Mouse (Mus musculus) C3H10T1/2 (cell line): ENCODE measurements around the gene Plxnd1. TPM values are rescaled to one million over a fixed set of nuclear protein-coding genes. Genes with fewer than 3 reads are reported as not detected.

ENCODE experiments used
- polyA plus RNA-seq, 2 experiments: library from polyadenylated mRNA; unstranded; fragments of >200 nt; fragmentation: generic; extraction: Trizol; gene quantifications; one replicate each; pipeline ENCODE4 v1.2.1; 2012; ENCODE audit warnings: missing spikeins in 2 of 2

Gene Plxnd1
- polyA plus RNA-seq = 10 to 100 TPM; 10.3 to 76.4 TPM

DNA sequence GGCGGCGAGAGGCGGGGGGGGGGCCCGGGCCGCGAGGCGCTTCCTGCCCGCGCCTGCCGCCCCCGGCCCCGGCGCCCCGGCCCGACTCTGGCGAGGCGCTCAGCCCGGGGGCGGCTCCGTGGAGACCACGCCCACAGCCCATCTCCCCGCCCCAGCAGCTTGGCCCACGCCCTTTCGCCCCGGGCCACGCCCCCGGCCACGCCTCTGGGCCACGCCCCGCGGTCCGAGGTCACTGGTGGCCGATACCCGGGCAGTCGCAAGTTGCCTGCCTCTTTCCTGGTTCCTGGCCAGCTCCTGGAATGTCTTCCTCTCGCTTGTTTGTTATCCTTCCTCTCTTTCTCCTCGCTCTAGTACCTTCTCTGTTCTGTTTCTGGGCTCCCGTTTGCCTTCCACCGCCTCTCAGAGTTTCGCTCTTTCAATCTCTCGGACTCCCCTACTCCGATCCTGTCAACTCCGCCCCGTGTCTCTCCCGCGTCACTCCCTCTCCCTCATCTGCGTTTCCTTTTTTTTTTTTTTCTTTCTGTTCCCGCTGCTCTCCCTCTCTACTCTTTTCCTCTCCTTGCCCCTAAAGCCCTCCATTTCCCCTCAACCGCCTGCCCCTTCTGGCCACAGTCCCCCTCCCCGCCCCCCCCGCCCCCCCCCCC lies at the start of gene Plxnd1:
Gene Plxnd1 (minus strand): TSS at position 129 of the 644 bp plus-strand sequence.

DNA sequence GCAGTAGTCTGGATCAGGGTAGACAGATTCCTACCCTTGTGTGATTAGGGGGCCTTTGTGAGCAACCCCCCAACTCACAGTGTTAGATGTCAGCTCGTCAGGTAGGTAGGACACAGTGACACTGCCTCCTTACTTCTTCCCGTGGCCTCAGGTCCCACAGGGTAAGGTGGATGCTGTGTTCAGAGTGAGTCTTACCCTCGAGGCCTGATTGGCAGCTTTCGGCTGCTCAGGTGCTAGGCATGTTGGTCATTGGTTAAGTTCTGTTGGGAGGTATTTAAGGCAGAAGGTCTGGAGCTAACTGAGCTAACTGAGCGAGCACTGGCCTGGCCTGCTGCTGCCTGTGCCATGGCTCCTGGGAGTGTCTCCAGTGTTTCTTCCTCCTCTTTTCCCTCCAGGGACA lies 50.2 kb downstream of the Plxnd1 start, which contains the start of gene H1foo:
Gene H1foo (plus strand): TSS at position 301 of the 400 bp plus-strand sequence.

DNA sequence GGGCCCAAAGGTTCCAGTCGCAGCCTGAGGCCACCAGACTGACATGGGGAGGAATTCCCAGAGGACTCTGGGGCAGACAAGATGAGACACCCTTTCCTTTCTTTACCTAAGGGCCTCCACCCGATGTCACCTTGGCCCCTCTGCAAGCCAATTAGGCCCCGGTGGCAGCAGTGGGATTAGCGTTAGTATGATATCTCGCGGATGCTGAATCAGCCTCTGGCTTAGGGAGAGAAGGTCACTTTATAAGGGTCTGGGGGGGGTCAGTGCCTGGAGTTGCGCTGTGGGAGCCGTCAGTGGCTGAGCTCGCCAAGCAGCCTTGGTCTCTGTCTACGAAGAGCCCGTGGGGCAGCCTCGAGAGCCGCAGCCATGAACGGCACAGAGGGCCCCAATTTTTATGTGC lies 63.2 kb downstream of the Plxnd1 start, which contains the start of gene Rho:
Gene Rho (plus strand): TSS at position 110 of the 400 bp plus-strand sequence.

Other genes with a start within 250 kb of the Plxnd1 start
- gene Tmem40, start 232.6 kb downstream of the Plxnd1 start, polyA plus RNA-seq = under 1 TPM in 1 of 2 experiments, not detected in 1; 0.06 TPM
- gene Cand2, start 220.5 kb downstream of the Plxnd1 start, polyA plus RNA-seq = 1 to 10 TPM in 1 of 2 experiments, under 1 TPM in 1; 0.88 to 3.7 TPM
- gene Rpl32, start 186.3 kb downstream of the Plxnd1 start, polyA plus RNA-seq = 1,000 to 10,000 TPM; 6,992 to 7,807 TPM
- gene Efcab12, start 156.6 kb downstream of the Plxnd1 start, polyA plus RNA-seq = under 1 TPM in 1 of 2 experiments, not detected in 1; 0.02 TPM
- gene Mbd4, start 141.6 kb downstream of the Plxnd1 start, polyA plus RNA-seq = 1 to 10 TPM in 1 of 2 experiments, under 1 TPM in 1; 0.18 to 1.3 TPM
- gene Ift122, start 141.5 kb downstream of the Plxnd1 start, polyA plus RNA-seq = 10 to 100 TPM in 1 of 2 experiments, 1 to 10 TPM in 1; 8.1 to 36.0 TPM
- under 1 TPM; 0.04 to 0.58 TPM for gene Rho, start 63.3 kb downstream of the Plxnd1 start, polyA plus RNA-seq
- not detected for gene H1foo, start 50.1 kb downstream of the Plxnd1 start, polyA plus RNA-seq
- gene Tmcc1, start 198.5 kb upstream of the Plxnd1 start, polyA plus RNA-seq = 1 to 10 TPM; 2.7 to 9.4 TPM
- gene Washc2, start 213.0 kb upstream of the Plxnd1 start, polyA plus RNA-seq = 10 to 100 TPM in 1 of 2 experiments, 1 to 10 TPM in 1; 1.8 to 27.4 TPM